Mouse (Mus musculus): ENCODE data around the gene Atf1. TPM values are rescaled to one million over a fixed set of nuclear protein-coding genes. Genes with fewer than 3 reads are reported as not detected.

The Atf1 gene
- 50.4 and 83.1 TPM in 2 replicates for polyA plus RNA-seq (2012)

- no peak for TF ChIP-seq GATA1 (IDR thresholded peaks at IDR 0.05; ENCODE audit: low read length)
Measured at GRCm38 (mm10) chr15:100227663-100228534, at the start of gene Atf1. TSS of gene Atf1 (plus strand) at chr15:100227819.

DNA sequence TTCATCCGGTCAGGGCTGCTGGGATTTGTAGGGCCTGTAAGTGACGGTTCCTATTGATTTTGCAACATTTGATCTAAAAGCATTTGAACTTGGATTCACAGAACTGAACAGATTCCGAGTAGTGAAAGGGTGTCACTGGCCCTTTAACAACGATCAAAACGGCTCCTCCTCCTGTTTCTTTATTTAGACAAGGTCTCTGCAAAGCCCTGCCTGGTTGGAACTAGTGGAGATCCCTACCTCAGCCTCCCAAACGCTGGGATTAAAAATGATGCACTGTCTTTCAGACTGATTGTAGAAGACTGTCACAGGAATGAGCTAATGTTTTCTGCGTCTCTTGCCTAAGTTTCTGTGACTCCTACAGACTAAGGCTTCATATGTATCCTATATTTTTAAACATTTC is 49.1 kb upstream of the Atf1 start:
- no peak for TF ChIP-seq GATA1 (IDR thresholded peaks at IDR 0.05; ENCODE audit: low read length)

DNA sequence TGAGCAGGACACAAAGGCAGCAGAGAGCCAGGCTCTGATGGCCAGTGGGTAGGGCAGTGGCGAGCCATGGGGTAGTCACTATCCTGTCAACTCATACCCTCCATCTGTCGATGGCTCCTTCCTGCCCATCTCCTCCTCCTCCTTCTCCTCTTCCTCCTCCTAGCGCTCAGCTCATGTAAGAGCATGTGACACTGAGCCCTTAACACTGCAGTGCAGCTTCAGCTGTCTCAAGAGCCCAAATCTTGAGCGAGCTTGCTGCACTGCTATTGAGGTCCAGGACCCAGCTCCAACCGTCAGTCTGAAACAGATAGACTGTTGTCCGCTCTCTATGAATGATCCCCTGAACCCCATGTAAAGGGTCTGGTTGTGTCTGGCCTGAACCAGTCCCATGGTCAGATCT is 47.9 kb upstream of the Atf1 start:
- no peak for TF ChIP-seq GATA1 (IDR thresholded peaks at IDR 0.05; ENCODE audit: low read length)

DNA sequence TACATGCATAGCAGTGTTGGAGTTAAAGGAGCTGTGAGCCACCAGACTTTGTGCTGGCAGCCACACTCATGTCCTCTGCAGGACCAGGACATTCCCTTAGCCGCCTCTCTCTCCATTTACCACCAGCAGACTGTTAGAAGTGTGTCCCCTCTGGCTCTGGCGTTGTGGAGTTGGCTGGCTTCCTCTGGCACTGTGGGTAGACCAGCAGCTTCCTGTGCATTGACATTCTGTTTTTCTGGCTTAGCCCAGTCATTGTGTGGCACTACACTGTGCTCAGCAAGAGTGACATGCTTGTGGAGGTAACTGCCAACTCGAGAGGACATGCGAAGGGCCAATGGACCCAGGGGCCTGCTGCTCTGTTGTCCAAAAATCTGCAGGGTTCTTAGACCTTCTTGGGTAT is 47.4 kb upstream of the Atf1 start:
- no peak for TF ChIP-seq GATA1 (IDR thresholded peaks at IDR 0.05; ENCODE audit: low read length)

DNA sequence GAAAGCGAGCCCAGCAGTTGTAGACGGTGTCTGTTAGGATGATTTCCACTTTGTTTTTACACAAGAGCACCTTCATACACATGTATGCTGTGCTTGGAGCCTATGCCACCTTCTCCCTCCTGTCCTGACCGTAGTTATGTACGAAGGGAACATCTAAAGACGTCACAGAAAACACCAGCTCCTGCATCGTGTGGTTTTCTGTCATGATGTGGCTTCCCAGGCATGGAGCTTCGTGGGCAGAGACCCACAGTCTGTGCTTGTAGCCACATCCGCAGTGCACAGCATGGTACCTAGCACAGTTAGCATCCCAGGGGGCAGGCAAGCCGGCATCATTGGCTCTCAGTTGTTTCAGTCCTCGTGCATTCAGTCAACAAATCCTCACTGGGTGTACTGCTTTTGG is 45.8 kb upstream of the Atf1 start:
- TF ChIP-seq GATA1 (IDR thresholded peaks at IDR 0.05; ENCODE audit: low read length): no peak

GRCm38 (mm10) chr15:100182526-100183280 is 44.9 kb upstream of the Atf1 start:
- no peak for TF ChIP-seq GATA1 (IDR thresholded peaks at IDR 0.05; ENCODE audit: low read length)

GRCm38 (mm10) chr15:100183510-100183909 is 44.1 kb upstream of the Atf1 start:
- TF ChIP-seq GATA1 (IDR thresholded peaks at IDR 0.05; ENCODE audit: low read length): no peak

GRCm38 (mm10) chr15:100184821-100185496 is 42.7 kb upstream of the Atf1 start:
- TF ChIP-seq GATA1 (IDR thresholded peaks at IDR 0.05; ENCODE audit: low read length): no peak

GRCm38 (mm10) chr15:100186234-100186633 is 41.4 kb upstream of the Atf1 start:
- no peak for TF ChIP-seq GATA1 (IDR thresholded peaks at IDR 0.05; ENCODE audit: low read length)

- no peak for TF ChIP-seq GATA1 (IDR thresholded peaks at IDR 0.05; ENCODE audit: low read length)
Measured at GRCm38 (mm10) chr15:100186882-100187672, 40.5 kb upstream of the Atf1 start.

- no peak for TF ChIP-seq GATA1 (IDR thresholded peaks at IDR 0.05; ENCODE audit: low read length)
Measured at GRCm38 (mm10) chr15:100188542-100188941, 39.1 kb upstream of the Atf1 start.

DNA sequence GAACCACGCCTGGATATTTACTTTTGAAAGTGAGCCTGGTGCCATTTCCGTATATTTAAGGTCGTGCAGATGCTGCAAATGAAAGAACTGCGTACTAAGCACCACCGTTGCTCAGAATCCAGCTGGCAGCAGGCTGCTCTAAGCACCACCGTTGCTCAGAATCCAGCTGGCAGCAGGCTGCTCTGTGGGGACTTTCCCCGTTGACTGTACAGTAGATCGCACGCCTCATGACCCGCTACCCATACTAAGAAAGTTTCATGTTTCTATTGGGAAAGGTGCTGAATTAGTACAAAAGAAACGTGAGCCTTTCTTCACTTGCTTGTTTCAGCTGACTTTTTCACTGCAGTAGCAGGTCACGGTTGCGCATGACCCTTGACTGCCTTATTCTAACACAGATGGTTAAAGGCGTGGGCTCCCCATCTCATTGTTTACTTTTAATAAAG is 38.6 kb upstream of the Atf1 start:
- TF ChIP-seq GATA1 (IDR thresholded peaks at IDR 0.05; ENCODE audit: low read length): no peak

- TF ChIP-seq GATA1 (IDR thresholded peaks at IDR 0.05; ENCODE audit: low read length): no peak
Measured at GRCm38 (mm10) chr15:100190083-100190482, 37.5 kb upstream of the Atf1 start.

GRCm38 (mm10) chr15:100198983-100199745 is 28.5 kb upstream of the Atf1 start:
- no peak for TF ChIP-seq GATA1 (IDR thresholded peaks at IDR 0.05; ENCODE audit: low read length)
